Mouse (Mus musculus): ENCODE data around the gene Pusl1.

DNA sequence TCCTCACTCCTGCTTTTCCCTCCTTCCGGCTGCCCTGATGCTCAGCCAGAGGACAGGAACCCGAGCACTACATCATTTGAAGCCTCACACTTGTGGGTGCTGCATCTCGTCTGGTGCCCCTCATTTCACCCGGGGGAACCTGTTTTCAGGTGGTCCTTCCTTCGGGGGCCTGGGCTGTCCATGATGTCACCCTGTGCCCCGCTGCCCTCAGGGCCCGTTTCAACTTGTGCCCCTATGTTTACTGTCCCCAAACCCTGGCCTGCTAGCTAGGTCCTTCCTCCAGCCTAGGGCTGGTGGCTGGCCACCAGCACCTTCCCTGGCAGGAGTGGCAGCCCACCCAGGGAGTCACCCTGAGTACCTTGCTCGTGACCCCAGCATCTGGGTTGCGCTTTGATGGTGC, 14.5 kb upstream of the Pusl1 start:
- TF ChIP-seq CTCF (IDR thresholded peaks at IDR 0.05) (no peak), EP300 (IDR thresholded peaks at IDR 0.05; ENCODE audit: insufficient read depth, low read depth, low read length) (no peak), POLR2A (IDR thresholded peaks at IDR 0.05; ENCODE audit: insufficient read depth, low read depth, low read length) (no peak)
